Comparison of ENCODE assay signal across 26 mouse cellular contexts in the genomic region with DNA sequence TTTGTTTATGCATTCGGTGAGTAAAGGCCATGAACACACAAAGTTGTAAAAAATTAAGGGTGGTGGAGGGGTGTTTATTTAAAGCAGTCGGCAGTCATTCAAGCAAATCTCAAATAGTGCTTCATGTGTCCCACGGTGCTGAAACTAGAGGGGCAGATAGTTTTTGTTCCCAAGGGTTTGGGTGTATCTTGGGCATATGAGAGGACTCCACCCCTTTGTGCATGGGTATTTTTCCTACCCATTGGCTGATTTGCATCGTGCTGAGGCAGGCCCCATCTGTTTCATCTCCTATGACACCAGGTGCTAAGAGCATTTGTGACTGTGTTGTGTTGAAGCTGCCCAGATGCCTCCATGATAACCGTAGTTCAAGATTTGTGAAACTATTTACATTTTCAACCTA. TPM values are rescaled to one million over a fixed set of nuclear protein-coding genes. Genes with fewer than 3 reads are reported as not detected.
DNase-seq lines count a peak whose midpoint lies in the region.
"Had no signal": no experiment of that assay in that cellular context is flagged by ENCODE, and none has a peak within 500 bp of the region (broad histone marks: within the 10 kb centered on the region; RNA-seq: fewer than 3 reads in every experiment).

No protein-coding gene starts in this region.

- H3K27me3 ChIP-seq in heart, embryonic 10.5 days (ENCODE audit: insufficient read depth, poor library complexity, severe bottlenecking): peaks cover 43% of the 10 kb centered on the region

- no peaks in the 10 kb centered on the region for H3K36me3 ChIP-seq in heart, embryonic 10.5 days
- H3K36me3 ChIP-seq: embryonic facial prominence, embryonic 12.5 days; embryonic facial prominence, embryonic 15.5 days; hindbrain, embryonic 10.5 days; hindbrain, embryonic 13.5 days; intestine, embryonic 15.5 days had no signal

- no peak overlapping the region for H3K27ac ChIP-seq in heart, embryonic 10.5 days
- H3K27ac ChIP-seq: embryonic facial prominence, embryonic 12.5 days; embryonic facial prominence, embryonic 15.5 days; gastrocnemius, adult 2 months; heart, adult 2 months; hindbrain, embryonic 10.5 days; hindbrain, embryonic 13.5 days; intestine, embryonic 15.5 days had no signal

- DNase-seq in cerebellum, adult 11-12 months: peak; percentile 19
- no peak for DNase-seq in cerebellum, postnatal 10 days
- peak; percentile 50 for DNase-seq in heart, embryonic 10.5 days (ENCODE audit: low spot score)
- no peak for DNase-seq in heart, adult 18-20 months
- peak; percentile 35 for DNase-seq in layer of hippocampus, adult 9-11 months
- no peak for DNase-seq in layer of hippocampus, adult 8-10 months (ENCODE audit: low spot score in 2 of 2)
- DNase-seq: adrenal gland, adult 2 months; adrenal gland, postnatal 25 days; cerebellum, adult 2 months; cerebellum, postnatal 14 days; forebrain, postnatal 0 days; gastrocnemius, adult 2 months; gastrocnemius, postnatal 14 days; heart, adult 2 months; kidney, adult 11 months had no signal

- H3K4me1 ChIP-seq in heart, embryonic 10.5 days: peaks cover 20% of the 10 kb centered on the region

- WGBS in heart, embryonic 10.5 days: 65% methylated on average over 5 of the region's 5 CpGs

- H3K4me3 ChIP-seq in heart, embryonic 10.5 days: no peak overlapping the region
- H3K4me3 ChIP-seq: embryonic facial prominence, embryonic 12.5 days; gastrocnemius, adult 2 months; heart, adult 2 months; intestine, embryonic 15.5 days had no signal

- no peaks in the 10 kb centered on the region for H3K9me3 ChIP-seq in heart, embryonic 10.5 days
- H3K9me3 ChIP-seq: embryonic facial prominence, embryonic 12.5 days; embryonic facial prominence, embryonic 15.5 days; hindbrain, embryonic 10.5 days; hindbrain, embryonic 13.5 days; intestine, embryonic 15.5 days had no signal

RNA-seq across cellular contexts. Expression of a gene that starts 1.3 kb away (rescaled TPM):
- polyA plus RNA-seq in heart, embryonic 10.5 days (2016; fragmentation: Nextera tagmentation; extraction: Ambion mirVana): 0.11 TPM in 1 of 2 replicates, not detected in the other
- under 1 TPM in 1 of 2 experiments, not detected in 1; 0.13 TPM for total RNA-seq in heart, adult 18-20 months (2021)
- total RNA-seq in layer of hippocampus, adult 8-10 months (2022): 10 to 100 TPM; 14.6 to 17.5 (median 16.6) TPM
- total RNA-seq: adrenal gland, adult 2 months; adrenal gland, postnatal 25 days; common myeloid progenitor, adult 5-6 weeks; gastrocnemius, adult 2 months; gastrocnemius, postnatal 14 days; gastrocnemius, postnatal 4 days; heart, adult 2 months; MEL had no signal
- polyA plus RNA-seq: adrenal gland, adult 2 months; embryonic facial prominence, embryonic 12.5 days; embryonic facial prominence, embryonic 15.5 days; heart, embryonic 11.5 days; heart, embryonic 14.5 days; heart, postnatal 0 days; intestine, embryonic 15.5 days had no signal

RNA-seq across cellular contexts. Expression of a gene that starts 55.0 kb away (rescaled TPM):
- polyA plus RNA-seq in heart, embryonic 10.5 days (2016; fragmentation: Nextera tagmentation; extraction: Ambion mirVana): 16.9 and 17.7 TPM in 2 replicates
- 1 to 10 TPM; 8.2 to 8.6 TPM for total RNA-seq in heart, adult 18-20 months (2021)
- 10 to 100 TPM; 20.9 to 24.4 (median 22.4) TPM for total RNA-seq in layer of hippocampus, adult 8-10 months (2022)

Comparison
In these comparisons a context has a peak if more than half of its experiments do, and no peak if none do; other contexts are left out.
1. DNase-seq: peak in cerebellum, adult 11-12 months (single experiment), heart, embryonic 10.5 days (single experiment) and layer of hippocampus, adult 9-11 months (single experiment); none in cerebellum, postnatal 10 days (0 of 2), heart, adult 18-20 months (0 of 2) and layer of hippocampus, adult 8-10 months (0 of 2).
2. RNA of a gene that starts 1.3 kb away (total RNA-seq): 14.6 to 17.5 TPM in layer of hippocampus, adult 8-10 months; 0.13 TPM in heart, adult 18-20 months; every median in the first group is over 10 times any median in the second.